Mouse (Mus musculus): ENCODE results near the gene Lsm12.
A peak's percentile ranks its signal among the peaks of the same experiment; 100 is the strongest.

The Lsm12 gene

GRCm38 (mm10) chr11:102216056-102216885 lies 31.2 kb upstream of the Lsm12 start:
- DNase-seq = peak; percentile 64 to 74

- no peak for DNase-seq
These were observed 30.4 kb upstream of the Lsm12 start for GRCm38 (mm10) chr11:102215511-102215910.

GRCm38 (mm10) chr11:102214430-102215156 lies 29.5 kb upstream of the Lsm12 start:
- DNase-seq = peak; percentile 59 to 71

- DNase-seq = no peak
These were observed 26.8 kb upstream of the Lsm12 start for GRCm38 (mm10) chr11:102211936-102212341.

- DNase-seq = no peak
These were observed 25.9 kb upstream of the Lsm12 start for GRCm38 (mm10) chr11:102211011-102211410.

- DNase-seq = no peak
These were observed 25.1 kb upstream of the Lsm12 start for GRCm38 (mm10) chr11:102210185-102210584.

- DNase-seq = peak; percentile 40 to 54
These were observed 24.6 kb upstream of the Lsm12 start for GRCm38 (mm10) chr11:102209742-102210141.

GRCm38 (mm10) chr11:102208846-102209245 lies 23.8 kb upstream of the Lsm12 start:
- no peak for DNase-seq

GRCm38 (mm10) chr11:102207825-102208777 lies 23.0 kb upstream of the Lsm12 start:
- DNase-seq = peak; percentile 71 to 77

GRCm38 (mm10) chr11:102206481-102206880 lies 21.4 kb upstream of the Lsm12 start:
- peak in 1 of 2 experiments; percentile 37 for DNase-seq

GRCm38 (mm10) chr11:102201408-102201821 lies 16.3 kb upstream of the Lsm12 start:
- DNase-seq = no peak

- peak in 1 of 2 experiments; percentile 56 for DNase-seq
These were observed 14.8 kb upstream of the Lsm12 start for GRCm38 (mm10) chr11:102199856-102200255.

- DNase-seq = no peak
These were observed 13.1 kb upstream of the Lsm12 start for GRCm38 (mm10) chr11:102198245-102198644.

GRCm38 (mm10) chr11:102196018-102196797 lies 11.1 kb upstream of the Lsm12 start:
- DNase-seq = no peak

- no peak for DNase-seq
These were observed 8.8 kb upstream of the Lsm12 start for GRCm38 (mm10) chr11:102193657-102194440.

- DNase-seq = no peak
These were observed 5.8 kb upstream of the Lsm12 start for GRCm38 (mm10) chr11:102190848-102191247.

- peak; percentile 93 to 95 for DNase-seq
These were observed 4.7 kb upstream of the Lsm12 start, which contains the start of gene G6pc3 for GRCm38 (mm10) chr11:102189461-102190436. TSS of gene G6pc3 (plus strand) at chr11:102189620.

GRCm38 (mm10) chr11:102188980-102189379 lies 3.9 kb upstream of the Lsm12 start:
- no peak for DNase-seq

GRCm38 (mm10) chr11:102186235-102186634 lies 1.1 kb upstream of the Lsm12 start:
- DNase-seq = no peak

GRCm38 (mm10) chr11:102185677-102186076 lies 581 bp upstream of the Lsm12 start:
- DNase-seq = no peak
